Mouse (Mus musculus) CH12F3 (cell line): ENCODE results near the gene Itga9.

Experiments used
- in situ Hi-C: fragments of 300-500 bp; cut with MboI; formaldehyde crosslinking; loops from 2 replicates; pipeline ENCODE4 v1.14.3; 2020; ENCODE audit warnings: low sequenced_read_pairs

Gene Itga9

GRCm38 (mm10) chr9:118866949-118867348 lies 260.5 kb downstream of the Itga9 start:
- in situ Hi-C loops = no loop called here

DNA sequence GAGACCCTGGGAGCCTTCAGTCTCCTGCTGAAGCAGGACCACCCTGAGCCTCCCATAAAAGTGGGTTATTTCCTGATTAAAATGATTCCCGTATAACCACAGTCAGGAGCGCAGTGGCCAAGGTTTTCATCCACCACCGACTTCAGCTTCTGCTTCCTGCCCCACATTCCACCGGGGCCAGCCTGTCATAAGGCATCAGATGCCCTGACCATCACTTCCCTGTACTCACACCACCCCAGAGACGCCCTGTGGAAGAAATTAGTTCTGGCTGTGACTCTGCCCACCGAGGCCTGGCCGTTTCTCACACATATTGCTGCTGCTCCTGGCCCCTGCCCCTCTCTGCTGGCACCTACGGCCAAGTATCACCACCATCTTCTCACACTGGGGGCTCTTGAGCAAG lies 261.4 kb downstream of the Itga9 start:
- in situ Hi-C loops = no loop called here

- in situ Hi-C loops = no loop called here
Measured at GRCm38 (mm10) chr9:118871089-118871488, 264.6 kb downstream of the Itga9 start.

DNA sequence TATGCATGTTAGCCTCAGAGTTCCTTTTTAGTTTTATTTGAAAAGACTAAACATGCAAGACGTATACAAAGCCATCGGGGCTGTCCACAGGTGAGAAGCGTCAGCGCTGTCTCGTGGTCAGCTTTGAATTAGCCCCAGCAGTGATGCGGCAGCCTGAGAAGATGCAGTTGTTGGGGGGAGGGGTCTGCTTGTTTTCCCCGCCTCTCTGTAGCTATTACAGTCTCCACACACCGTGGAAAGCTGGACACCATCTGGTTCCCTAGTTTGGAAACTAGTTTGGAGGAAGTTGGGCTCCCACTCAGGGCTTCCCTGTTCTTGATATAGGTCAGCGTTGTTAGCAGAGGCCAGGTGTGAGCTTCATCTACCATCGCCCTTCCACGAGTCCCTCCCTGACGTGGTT lies 266.5 kb downstream of the Itga9 start:
- in situ Hi-C loops = no loop called here

- in situ Hi-C loops = no loop called here
Measured at GRCm38 (mm10) chr9:118873596-118873995, 267.1 kb downstream of the Itga9 start.

DNA sequence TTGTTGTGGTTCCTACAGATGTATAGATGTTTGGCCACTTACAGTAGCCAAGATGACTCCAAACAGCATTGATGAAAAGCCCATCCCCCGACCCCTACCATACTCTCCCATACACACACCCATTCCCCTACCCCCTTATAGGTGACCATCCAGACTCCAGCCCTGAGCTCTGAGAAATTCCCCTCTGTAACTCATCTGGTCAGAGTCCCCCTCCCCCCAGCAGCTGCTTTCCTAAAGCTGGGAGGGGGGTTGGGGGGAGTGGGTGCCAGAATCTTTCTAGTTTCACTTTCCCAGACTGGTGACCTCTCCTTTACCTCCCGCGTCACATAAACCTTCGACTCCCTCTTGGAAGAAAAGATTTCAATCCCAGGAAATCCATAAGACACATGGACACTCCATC lies 269.2 kb downstream of the Itga9 start:
- in situ Hi-C loops = no loop called here

DNA sequence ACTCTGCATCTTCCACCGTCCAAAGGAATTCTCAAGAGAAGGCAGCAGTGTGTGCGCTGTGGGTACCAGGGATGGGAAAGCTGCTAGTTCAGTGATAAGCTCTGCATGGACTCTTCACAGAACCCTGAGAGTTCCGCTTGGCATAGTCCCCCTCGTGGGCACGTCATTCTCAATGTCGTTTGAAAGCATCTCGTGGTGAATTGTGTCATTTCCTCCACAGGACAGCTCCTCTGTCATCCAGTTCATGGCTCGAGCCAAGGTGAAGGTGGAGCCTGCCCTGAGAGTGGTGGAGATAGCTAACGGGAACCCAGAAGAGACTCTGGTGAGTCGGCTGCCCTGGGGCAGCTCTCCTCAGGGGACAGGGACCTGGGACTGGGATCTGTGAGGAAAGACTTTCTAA lies 270.4 kb downstream of the Itga9 start:
- in situ Hi-C loops = no loop called here

DNA sequence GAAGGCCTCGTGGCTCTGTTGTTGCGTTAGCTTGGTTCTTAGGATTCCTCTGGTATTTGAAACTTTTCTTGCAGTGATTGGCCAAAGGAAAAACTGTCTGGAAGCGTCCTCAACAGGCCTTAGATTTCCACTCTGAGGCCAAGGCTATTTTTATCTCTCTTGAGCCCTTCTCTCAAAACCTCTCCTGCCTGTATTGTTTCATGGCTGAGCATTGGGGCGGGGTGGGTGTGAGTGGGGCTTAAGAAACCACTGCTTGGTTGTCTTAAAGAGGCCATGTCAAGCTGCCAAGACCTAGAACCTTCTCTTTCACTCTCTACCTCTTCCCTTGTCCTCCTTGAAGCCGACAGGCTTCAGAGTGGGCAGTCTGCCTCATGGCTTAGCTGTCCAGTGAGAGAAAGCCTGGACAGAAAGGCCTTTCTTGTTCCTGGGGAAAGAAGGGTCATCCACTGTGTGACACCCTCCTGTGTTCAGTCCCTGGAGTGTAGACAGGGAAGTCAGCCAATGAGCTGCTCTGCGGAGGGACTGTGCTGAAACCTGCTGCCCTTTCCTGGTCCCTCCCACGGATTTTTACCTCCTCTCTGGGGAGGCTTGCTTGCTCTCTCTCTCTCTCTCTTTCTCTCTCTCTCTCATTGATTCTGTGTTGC lies 271.0 kb downstream of the Itga9 start:
- in situ Hi-C loops = no loop called here

DNA sequence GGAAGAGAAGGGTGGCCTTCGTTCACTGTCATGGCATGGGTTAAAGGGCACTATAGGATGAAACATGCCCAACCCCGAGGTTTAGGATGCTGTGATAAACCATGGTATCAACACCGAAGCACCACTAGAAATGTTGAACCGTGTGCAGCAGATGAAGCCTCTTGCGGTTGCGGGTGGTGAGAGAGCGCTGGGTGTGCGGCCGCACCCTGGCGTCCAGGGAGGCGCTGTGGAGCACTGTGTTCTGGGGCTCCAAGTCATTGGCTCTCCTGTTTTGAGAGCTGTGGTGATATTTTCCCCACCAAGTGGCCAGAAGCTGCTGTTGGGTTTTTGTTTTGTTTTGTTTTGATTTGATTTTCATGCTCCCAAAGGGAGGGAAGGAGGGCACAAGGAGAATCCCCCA lies 272.1 kb downstream of the Itga9 start:
- in situ Hi-C loops = no loop called here

- in situ Hi-C loops = loop anchor here (10.0 kb wide), 1 partner anchor 287 kb away; no protein-coding TSS in a partner anchor
Measured at GRCm38 (mm10) chr9:118881281-118881945, 274.9 kb downstream of the Itga9 start.

GRCm38 (mm10) chr9:118881946-118882284 lies 275.4 kb downstream of the Itga9 start:
- in situ Hi-C loops = loop anchor here (10.0 kb wide), 1 partner anchor 287 kb away; no protein-coding TSS in a partner anchor

GRCm38 (mm10) chr9:118883150-118883549 lies 276.7 kb downstream of the Itga9 start:
- in situ Hi-C loops = loop anchor here (10.0 kb wide), 1 partner anchor 288 kb away; no protein-coding TSS in a partner anchor

- in situ Hi-C loops = loop anchor here (10.0 kb wide), 1 partner anchor 291 kb away; no protein-coding TSS in a partner anchor
Measured at GRCm38 (mm10) chr9:118885785-118886184, 279.3 kb downstream of the Itga9 start.

- in situ Hi-C loops = loop anchor here (10.0 kb wide), 1 partner anchor 292 kb away; no protein-coding TSS in a partner anchor
Measured at GRCm38 (mm10) chr9:118887201-118887600, 280.7 kb downstream of the Itga9 start.

GRCm38 (mm10) chr9:118887734-118888133 lies 281.2 kb downstream of the Itga9 start:
- in situ Hi-C loops = loop anchor here (10.0 kb wide), 1 partner anchor 293 kb away; no protein-coding TSS in a partner anchor

DNA sequence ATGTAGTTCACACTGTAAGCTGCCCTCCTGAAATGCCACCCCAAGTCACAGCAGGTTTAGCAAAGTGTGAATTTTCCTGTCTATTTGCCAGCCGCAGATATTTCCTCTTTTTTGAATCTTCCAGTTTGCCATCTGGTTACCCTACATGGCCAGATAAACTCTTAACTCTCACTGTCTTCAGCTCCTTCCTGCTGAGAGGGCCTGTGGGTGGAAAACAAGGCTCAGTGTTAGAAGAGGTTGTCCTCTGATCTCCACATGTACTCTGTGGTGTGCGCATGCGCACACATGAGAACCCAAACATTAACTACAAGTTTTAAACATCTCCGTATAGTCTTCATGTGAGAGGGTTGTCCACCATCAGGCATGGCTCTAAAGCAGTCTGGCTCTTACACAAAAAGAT lies 283.7 kb downstream of the Itga9 start:
- in situ Hi-C loops = no loop called here

DNA sequence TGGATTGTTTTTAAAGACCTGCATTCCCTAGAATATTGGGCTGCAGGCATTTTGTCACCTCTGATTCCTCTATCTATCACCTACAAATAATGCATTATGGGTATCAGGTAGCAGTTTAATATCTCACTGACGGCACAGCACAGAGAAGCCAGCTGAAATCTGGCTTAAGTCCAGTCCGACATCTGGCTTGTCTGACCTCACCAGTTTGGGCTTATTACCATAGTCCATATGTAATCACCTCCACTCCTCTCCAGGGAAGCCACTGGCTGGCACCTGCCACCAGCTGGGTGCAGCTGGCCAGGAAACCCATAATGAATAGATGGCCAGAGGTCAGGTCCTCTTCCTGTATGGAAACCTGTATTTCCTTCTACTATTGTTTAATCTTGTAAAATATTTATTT lies 284.2 kb downstream of the Itga9 start:
- in situ Hi-C loops = no loop called here

DNA sequence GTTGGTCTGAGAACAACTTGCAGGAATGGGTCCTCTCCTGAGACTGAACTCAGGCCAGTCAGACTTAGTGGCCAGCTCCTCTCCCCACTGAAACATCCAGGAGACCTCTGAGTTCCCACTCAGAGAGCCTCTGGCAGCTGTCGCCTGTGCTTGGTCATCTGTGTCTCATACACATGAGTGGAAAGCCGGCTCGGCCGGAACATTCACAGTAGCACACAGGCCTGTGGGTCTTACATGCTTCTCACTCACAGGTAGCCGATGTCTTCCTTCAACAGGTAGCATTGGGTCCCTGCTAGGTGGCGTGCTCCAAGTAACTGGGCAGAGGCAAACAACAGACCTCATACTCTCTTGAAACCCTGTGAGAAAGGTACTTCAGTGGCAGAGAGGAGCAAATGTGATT lies 284.6 kb downstream of the Itga9 start:
- in situ Hi-C loops = no loop called here

GRCm38 (mm10) chr9:118891593-118891992 lies 285.1 kb downstream of the Itga9 start:
- in situ Hi-C loops = no loop called here

DNA sequence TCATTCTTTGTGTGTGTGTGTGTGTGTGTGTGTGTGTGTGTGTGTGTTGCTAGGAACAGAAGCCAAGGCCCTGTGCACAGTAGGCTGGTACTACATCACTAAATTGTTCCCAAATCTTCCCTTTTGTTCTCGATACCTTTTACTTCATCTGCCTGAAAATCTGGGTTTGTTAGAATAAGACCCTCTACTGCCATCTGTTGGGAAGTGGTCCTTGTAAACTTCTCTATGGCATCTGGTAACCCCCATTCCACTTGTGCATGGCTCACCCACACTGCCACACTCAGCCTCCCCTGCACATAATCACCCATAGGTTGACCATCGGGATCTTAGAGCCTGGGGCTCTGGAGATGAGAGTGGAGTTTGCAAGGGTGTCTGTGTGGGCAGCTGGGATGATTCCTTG lies 288.6 kb downstream of the Itga9 start:
- in situ Hi-C loops = no loop called here

- in situ Hi-C loops = no loop called here
Measured at GRCm38 (mm10) chr9:118900677-118901076, 294.2 kb downstream of the Itga9 start.

GRCm38 (mm10) chr9:118901917-118902316 lies 295.4 kb downstream of the Itga9 start:
- in situ Hi-C loops = no loop called here
